Mouse (Mus musculus) retina, embryonic 14.5 days (tissue): Measurements from ENCODE around the gene Htt.
A peak's percentile ranks its signal among the peaks of the same experiment; 100 is the strongest.
"Not testable (repeated sequence)": the region's sequence is repeated elsewhere in the genome, so short reads cannot be mapped to it uniquely, and the experiment has no call there.

Experiments used
- DNase-seq: peaks from one replicate; pipeline ENCODE4 v3.0.0-alpha.2; 2015; ENCODE audit warnings: low spot score

The Htt gene

GRCm38 (mm10) chr5:34761509-34761908 is at the start of gene Htt:
Htt (plus strand) TSS chr5:34761740.
- DNase-seq, result peak; percentile 96

GRCm38 (mm10) chr5:34714371-34714770 is 47.2 kb upstream of the Htt start:
- DNase-seq, result not testable (repeated sequence)

- DNase-seq, result no peak
These were observed 46.7 kb upstream of the Htt start for GRCm38 (mm10) chr5:34714816-34715215.

GRCm38 (mm10) chr5:34729141-34729540 is 32.4 kb upstream of the Htt start:
- no peak for DNase-seq

GRCm38 (mm10) chr5:34730255-34730654 is 31.3 kb upstream of the Htt start:
- no peak for DNase-seq

GRCm38 (mm10) chr5:34751477-34751876 is 10.1 kb upstream of the Htt start:
- DNase-seq, result no peak

- no peak for DNase-seq
These were observed 2.8 kb upstream of the Htt start for GRCm38 (mm10) chr5:34758762-34759161.

GRCm38 (mm10) chr5:34760850-34761508 is 561 bp upstream of the Htt start:
- DNase-seq, result peak; percentile 46

- DNase-seq, result peak; percentile 68
These were observed 533 bp downstream of the Htt start for GRCm38 (mm10) chr5:34761934-34762611.

- no peak for DNase-seq
These were observed 10.3 kb downstream of the Htt start for GRCm38 (mm10) chr5:34771818-34772217.

GRCm38 (mm10) chr5:34772696-34773245 is 11.2 kb downstream of the Htt start:
- no peak for DNase-seq

GRCm38 (mm10) chr5:34773392-34773791 is 11.9 kb downstream of the Htt start:
- no peak for DNase-seq

- DNase-seq, result no peak
These were observed 23.5 kb downstream of the Htt start for GRCm38 (mm10) chr5:34785027-34785426.

- DNase-seq, result no peak
These were observed 29.6 kb downstream of the Htt start for GRCm38 (mm10) chr5:34791141-34791540.

GRCm38 (mm10) chr5:34800292-34800953 is 38.9 kb downstream of the Htt start:
- no peak for DNase-seq

GRCm38 (mm10) chr5:34806038-34806437 is 44.5 kb downstream of the Htt start:
- DNase-seq, result no peak

GRCm38 (mm10) chr5:34822431-34823149 is 61.0 kb downstream of the Htt start:
- DNase-seq, result no peak

GRCm38 (mm10) chr5:34854079-34854478 is 92.5 kb downstream of the Htt start:
- no peak for DNase-seq

GRCm38 (mm10) chr5:34865367-34865766 is 103.8 kb downstream of the Htt start:
- no peak for DNase-seq

- DNase-seq, result not testable (repeated sequence)
These were observed 118.8 kb downstream of the Htt start for GRCm38 (mm10) chr5:34880307-34880706.

GRCm38 (mm10) chr5:34881023-34881422 is 119.5 kb downstream of the Htt start:
- no peak for DNase-seq

- no peak for DNase-seq
These were observed 123.7 kb downstream of the Htt start for GRCm38 (mm10) chr5:34885250-34885649.
